Mouse (Mus musculus): ENCODE results near the gene Lhfpl3. TPM values are rescaled to one million over a fixed set of nuclear protein-coding genes. Genes with fewer than 3 reads are reported as not detected.

Gene Lhfpl3
- polyA plus RNA-seq (2021; fragmentation: Nextera tagmentation) = 14.2 and 14.6 TPM in 2 replicates
- long read RNA-seq, experiment 1, partial matches to known transcripts = 6 of 10 reads
- long read RNA-seq, experiment 1, other reads (novel, unspliced or antisense) = 4 of 10 reads
- long read RNA-seq, experiment 2, partial matches to known transcripts = 1 of 9 reads
- long read RNA-seq, experiment 2, other reads (novel, unspliced or antisense) = 8 of 9 reads

DNA sequence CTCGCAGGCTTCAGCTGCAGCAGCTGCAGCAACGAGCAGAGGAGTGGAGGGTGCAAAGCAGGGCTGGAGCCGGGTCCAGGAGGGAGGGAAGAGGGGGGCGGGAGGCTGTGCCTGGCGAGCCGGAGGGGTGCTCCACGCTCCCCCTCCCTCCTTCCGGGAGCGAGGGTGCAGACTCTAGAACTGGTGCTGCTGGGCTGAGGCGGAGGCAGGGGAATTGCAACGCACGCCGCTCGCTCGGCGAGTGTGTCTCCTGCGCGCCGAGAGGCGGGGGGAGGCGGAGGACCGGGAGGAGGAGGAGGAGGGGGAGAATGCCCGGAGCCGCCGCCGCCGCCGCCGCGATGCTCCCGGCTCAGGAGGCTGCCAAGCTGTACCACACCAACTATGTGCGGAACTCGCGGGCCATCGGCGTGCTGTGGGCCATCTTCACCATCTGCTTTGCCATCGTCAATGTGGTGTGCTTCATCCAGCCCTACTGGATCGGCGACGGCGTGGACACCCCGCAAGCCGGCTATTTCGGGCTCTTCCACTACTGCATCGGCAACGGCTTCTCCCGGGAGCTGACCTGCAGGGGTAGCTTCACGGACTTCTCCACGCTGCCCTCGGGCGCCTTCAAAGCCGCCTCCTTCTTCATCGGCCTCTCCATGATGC lies at the start of gene Lhfpl3:
TSS of gene Lhfpl3 (plus strand) at position 175 of the 648 bp plus-strand sequence.

Other genes starting within 250 kb of the Lhfpl3 start
- gene Orc5, start 195.6 kb upstream of the Lhfpl3 start, polyA plus RNA-seq (2021; fragmentation: Nextera tagmentation) = 19.0 and 19.9 TPM in 2 replicates

Data from left cerebral cortex, adult 6 months (tissue).